Mouse (Mus musculus) spleen, adult 2 months (tissue): ENCODE results near the gene Sp1.

Experiments
- CTCF ChIP-seq: fragments of 200-500 bp; IDR thresholded peaks from 2 replicates; pipeline ENCODE4 v1.5.1; 2011; ENCODE audit warnings: mild to moderate bottlenecking, inconsistent platforms; ENCODE audit not compliant: insufficient read depth, insufficient read length, insufficient replicate concordance; ENCODE audit errors: extremely low read depth
- POLR2A ChIP-seq: fragments of 200-500 bp; IDR thresholded peaks from 2 replicates; pipeline ENCODE4 v1.6.1; 2011; ENCODE audit warnings: low read depth, low read length, inconsistent platforms

GRCm38 (mm10) chr15:102411077-102411476 lies 5.1 kb downstream of the Sp1 start:
- TF ChIP-seq CTCF: no peak
- TF ChIP-seq POLR2A: no peak
